Mouse (Mus musculus): ENCODE results near the gene Hoxb3. TPM values are rescaled to one million over a fixed set of nuclear protein-coding genes. Genes with fewer than 3 reads are reported as not detected.

Gene Hoxb3
- polyA plus RNA-seq, 1 experiment from 2014 or later = 15.3 TPM

- Histone ChIP-seq H3K27ac (peak overlapping the region; percentile 95), H3K36me3 (no peaks in the 10 kb centered on the region), H3K27me3 (peaks cover 100% of the 10 kb centered on the region), H3K9ac (peak overlapping the region; percentile 85), H3K9me3 (replicated peaks) (no peaks in the 10 kb centered on the region), H3K4me1 (no peaks in the 10 kb centered on the region), H3K4me3 (peak overlapping the region; percentile 42), H3K4me2 (replicated peaks) (peak overlapping the region; percentile 62)
- no peak for ATAC-seq (ENCODE audit: low FRiP score)
- WGBS = 3% methylated on average over 12 of the region's 12 CpGs
These were observed 3.6 kb downstream of the Hoxb3 start for GRCm38 (mm10) chr11:96326705-96327104.

- H3K9ac ChIP-seq = peak overlapping the region; percentile 85
- 2% methylated on average over 7 of the region's 7 CpGs for WGBS
These were observed 4.0 kb downstream of the Hoxb3 start for GRCm38 (mm10) chr11:96327122-96327521.

GRCm38 (mm10) chr11:96327750-96328149 is 4.6 kb downstream of the Hoxb3 start:
- H3K27me3 ChIP-seq = peaks cover 100% of the 10 kb centered on the region
- peak overlapping the region; percentile 62 for H3K4me2 ChIP-seq (replicated peaks)
- peak overlapping the region; percentile 42 for H3K4me3 ChIP-seq
- peak overlapping the region; percentile 95 for H3K27ac ChIP-seq
- H3K9ac ChIP-seq = peak overlapping the region; percentile 85
- no peaks in the 10 kb centered on the region for H3K36me3 ChIP-seq
- 3% methylated on average over 5 of the region's 5 CpGs for WGBS
- H3K9me3 ChIP-seq (replicated peaks) = no peaks in the 10 kb centered on the region
- peak; percentile 64; the same call in 1 of the 2 replicates for ATAC-seq (ENCODE audit: low FRiP score)
- no peaks in the 10 kb centered on the region for H3K4me1 ChIP-seq

More at GRCm38 (mm10) chr11:96327122-96327521, 4.0 kb downstream of the Hoxb3 start:
- peak overlapping the region; percentile 95 for H3K27ac ChIP-seq
- H3K4me2 ChIP-seq (replicated peaks) = peak overlapping the region; percentile 62
- no peaks in the 10 kb centered on the region for H3K36me3 ChIP-seq
- peaks cover 100% of the 10 kb centered on the region for H3K27me3 ChIP-seq
- no peaks in the 10 kb centered on the region for H3K4me1 ChIP-seq
- H3K4me3 ChIP-seq = peak overlapping the region; percentile 42
- H3K9me3 ChIP-seq (replicated peaks) = no peaks in the 10 kb centered on the region
- no peak for ATAC-seq (ENCODE audit: low FRiP score)

GRCm38 (mm10) chr11:96328605-96329004 is 5.5 kb downstream of the Hoxb3 start:
- peak overlapping the region; percentile 95 for H3K27ac ChIP-seq

GRCm38 (mm10) chr11:96332105-96332504 is 9.0 kb downstream of the Hoxb3 start:
- H3K4me1 ChIP-seq = peaks cover 4% of the 10 kb centered on the region; the same call in 1 of the 2 replicates
- H3K27ac ChIP-seq = peak overlapping the region; percentile 95
- peaks cover 100% of the 10 kb centered on the region for H3K27me3 ChIP-seq
- no peak for ATAC-seq (ENCODE audit: low FRiP score)
- H3K4me2 ChIP-seq (replicated peaks) = peak overlapping the region; percentile 62
- H3K36me3 ChIP-seq = no peaks in the 10 kb centered on the region
- peak overlapping the region; percentile 85 for H3K9ac ChIP-seq
- peak overlapping the region; percentile 42 for H3K4me3 ChIP-seq
- H3K9me3 ChIP-seq (replicated peaks) = no peaks in the 10 kb centered on the region
- under 1% methylated on average over 8 of the region's 8 CpGs for WGBS

More at GRCm38 (mm10) chr11:96328605-96329004, 5.5 kb downstream of the Hoxb3 start:
- no peaks in the 10 kb centered on the region for H3K9me3 ChIP-seq (replicated peaks)
- peak overlapping the region; percentile 62 for H3K4me2 ChIP-seq (replicated peaks)
- H3K4me3 ChIP-seq = peak overlapping the region; percentile 42
- H3K9ac ChIP-seq = peak overlapping the region; percentile 85
- H3K27me3 ChIP-seq = peaks cover 100% of the 10 kb centered on the region
- WGBS = 5% methylated on average over 8 of the region's 8 CpGs
- no peaks in the 10 kb centered on the region for H3K4me1 ChIP-seq
- ATAC-seq (ENCODE audit: low FRiP score) = no peak
- H3K36me3 ChIP-seq = no peaks in the 10 kb centered on the region

GRCm38 (mm10) chr11:96332618-96333032 is 9.5 kb downstream of the Hoxb3 start:
- H3K36me3 ChIP-seq = no peaks in the 10 kb centered on the region
- H3K4me1 ChIP-seq = peaks cover 4% of the 10 kb centered on the region; the same call in 1 of the 2 replicates
- H3K27me3 ChIP-seq = peaks cover 100% of the 10 kb centered on the region
- peak overlapping the region; percentile 42 for H3K4me3 ChIP-seq
- H3K4me2 ChIP-seq (replicated peaks) = peak overlapping the region; percentile 62
- no peak for ATAC-seq (ENCODE audit: low FRiP score)
- H3K27ac ChIP-seq = peak overlapping the region; percentile 95
- no peaks in the 10 kb centered on the region for H3K9me3 ChIP-seq (replicated peaks)
- under 1% methylated on average over 34 of the region's 35 CpGs for WGBS
- peak overlapping the region; percentile 85 for H3K9ac ChIP-seq

GRCm38 (mm10) chr11:96333241-96334001 is 10.3 kb downstream of the Hoxb3 start:
- peak overlapping the region; percentile 62 for H3K4me2 ChIP-seq (replicated peaks)
- 1% methylated on average over 17 of the region's 17 CpGs for WGBS
- H3K4me1 ChIP-seq = peaks cover 4% of the 10 kb centered on the region; the same call in 1 of the 2 replicates
- peaks cover 100% of the 10 kb centered on the region for H3K27me3 ChIP-seq
- peak overlapping the region; percentile 95 for H3K27ac ChIP-seq
- no peaks in the 10 kb centered on the region for H3K9me3 ChIP-seq (replicated peaks)
- H3K36me3 ChIP-seq = no peaks in the 10 kb centered on the region
- peak overlapping the region; percentile 42 for H3K4me3 ChIP-seq
- no peak for ATAC-seq (ENCODE audit: low FRiP score)
- peak overlapping the region; percentile 85 for H3K9ac ChIP-seq

- WGBS = 14% methylated on average over 2 of the region's 2 CpGs
- Histone ChIP-seq H3K9me3 (replicated peaks) (no peaks in the 10 kb centered on the region), H3K4me1 (peaks cover 6% of the 10 kb centered on the region; the same call in 1 of the 2 replicates), H3K36me3 (no peaks in the 10 kb centered on the region), H3K4me2 (replicated peaks) (peak overlapping the region; percentile 62), H3K27me3 (peaks cover 100% of the 10 kb centered on the region), H3K27ac (peak overlapping the region; percentile 95), H3K4me3 (peak overlapping the region; percentile 42), H3K9ac (peak overlapping the region; percentile 85)
- ATAC-seq (ENCODE audit: low FRiP score) = no peak
These were observed 10.9 kb downstream of the Hoxb3 start for GRCm38 (mm10) chr11:96334002-96334364.

- H3K4me3 ChIP-seq = peak overlapping the region; percentile 42
- H3K36me3 ChIP-seq = no peaks in the 10 kb centered on the region
- 33% methylated on average over 3 of the region's 3 CpGs for WGBS
- H3K4me2 ChIP-seq (replicated peaks) = peak overlapping the region; percentile 62
- H3K9me3 ChIP-seq (replicated peaks) = no peaks in the 10 kb centered on the region
- peaks cover 8% of the 10 kb centered on the region; the same call in 1 of the 2 replicates for H3K4me1 ChIP-seq
- peaks cover 100% of the 10 kb centered on the region for H3K27me3 ChIP-seq
- peak overlapping the region; percentile 95 for H3K27ac ChIP-seq
- peak overlapping the region; percentile 85 for H3K9ac ChIP-seq
- ATAC-seq (ENCODE audit: low FRiP score) = no peak
These were observed 11.9 kb downstream of the Hoxb3 start for GRCm38 (mm10) chr11:96334998-96335397.

- Histone ChIP-seq H3K27me3 (peaks cover 100% of the 10 kb centered on the region), H3K4me1 (peaks cover 8% of the 10 kb centered on the region; the same call in 1 of the 2 replicates), H3K9ac (peak overlapping the region; percentile 85), H3K4me2 (replicated peaks) (peak overlapping the region; percentile 62), H3K36me3 (no peaks in the 10 kb centered on the region), H3K27ac (peak overlapping the region; percentile 95), H3K9me3 (replicated peaks) (no peaks in the 10 kb centered on the region), H3K4me3 (peak overlapping the region; percentile 42)
- 4% methylated on average over 2 of the region's 2 CpGs for WGBS
- ATAC-seq (ENCODE audit: low FRiP score) = 0 out of 2 replicates have a peak, but pooled peaks have one; percentile 33
These were observed 13.5 kb downstream of the Hoxb3 start for GRCm38 (mm10) chr11:96336597-96336996.

- H3K27ac ChIP-seq = peak overlapping the region; percentile 95
- H3K9me3 ChIP-seq (replicated peaks) = no peaks in the 10 kb centered on the region
- ATAC-seq (ENCODE audit: low FRiP score) = no peak
- H3K4me2 ChIP-seq (replicated peaks) = peak overlapping the region; percentile 62
- peak overlapping the region; percentile 42 for H3K4me3 ChIP-seq
- 1% methylated on average over 6 of the region's 6 CpGs for whole genome bisulfite sequencing
- peaks cover 98% of the 10 kb centered on the region for H3K27me3 ChIP-seq
- peak overlapping the region; percentile 85 for H3K9ac ChIP-seq
- H3K4me1 ChIP-seq = peaks cover 8% of the 10 kb centered on the region; the same call in 1 of the 2 replicates
- H3K36me3 ChIP-seq = no peaks in the 10 kb centered on the region
These were observed 13.9 kb downstream of the Hoxb3 start for GRCm38 (mm10) chr11:96337026-96337425.

GRCm38 (mm10) chr11:96338957-96339855 is 16.1 kb downstream of the Hoxb3 start:
- no peaks in the 10 kb centered on the region for H3K36me3 ChIP-seq
- no peak for ATAC-seq (ENCODE audit: low FRiP score)
- H3K9me3 ChIP-seq (replicated peaks) = no peaks in the 10 kb centered on the region
- H3K4me1 ChIP-seq = peaks cover 10% of the 10 kb centered on the region; the same call in 1 of the 2 replicates
- H3K27me3 ChIP-seq = peaks cover 95% of the 10 kb centered on the region
- peak overlapping the region; percentile 42 for H3K4me3 ChIP-seq
- H3K9ac ChIP-seq = peak overlapping the region; percentile 85
- peak overlapping the region; percentile 62 for H3K4me2 ChIP-seq (replicated peaks)
- peak overlapping the region; percentile 95 for H3K27ac ChIP-seq
- 14% methylated on average over 7 of the region's 7 CpGs for WGBS

Data from hindbrain, embryonic 12.5 days (tissue).